Mouse (Mus musculus) lung, postnatal 0 days (tissue): ENCODE results near the gene Nfrkb.

Experiments used
- CTCF ChIP-seq: IDR thresholded peaks from 2 replicates; pipeline ENCODE4 v1.5.1; 2016; ENCODE audit warnings: antibody characterized with exemption, mild to moderate bottlenecking
- EP300 ChIP-seq: IDR thresholded peaks from 2 replicates; pipeline ENCODE4 v1.6.1; 2016; ENCODE audit warnings: antibody characterized with exemption, mild to moderate bottlenecking, control low read depth

DNA sequence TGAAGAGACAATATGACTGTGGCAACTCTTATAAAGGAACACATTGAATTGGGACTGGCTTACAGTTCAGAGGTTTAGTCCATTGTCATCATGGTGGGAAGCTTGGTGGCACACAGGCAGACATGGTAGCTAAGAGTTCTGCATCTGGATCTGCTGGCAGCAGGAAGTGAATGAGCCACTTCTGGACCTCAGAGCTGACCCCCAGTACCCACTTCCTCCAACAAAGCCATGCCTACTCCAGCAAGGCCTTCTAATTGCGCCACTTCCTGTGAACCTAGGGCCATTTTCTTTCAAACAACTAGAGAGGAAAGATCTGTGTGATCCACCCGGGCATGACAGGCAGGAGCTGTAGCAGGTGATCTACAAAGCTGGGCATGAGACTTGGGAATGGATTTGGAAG, 33.3 kb upstream of the Nfrkb start:
- no peak for TF ChIP-seq EP300
- no peak for TF ChIP-seq CTCF
